Mouse (Mus musculus): ENCODE measurements around the gene Arfip1. TPM values are rescaled to one million over a fixed set of nuclear protein-coding genes. Genes with fewer than 3 reads are reported as not detected.

The Arfip1 gene
- polyA plus RNA-seq, 1 experiment from 2014 or later: 47.2 TPM

DNA sequence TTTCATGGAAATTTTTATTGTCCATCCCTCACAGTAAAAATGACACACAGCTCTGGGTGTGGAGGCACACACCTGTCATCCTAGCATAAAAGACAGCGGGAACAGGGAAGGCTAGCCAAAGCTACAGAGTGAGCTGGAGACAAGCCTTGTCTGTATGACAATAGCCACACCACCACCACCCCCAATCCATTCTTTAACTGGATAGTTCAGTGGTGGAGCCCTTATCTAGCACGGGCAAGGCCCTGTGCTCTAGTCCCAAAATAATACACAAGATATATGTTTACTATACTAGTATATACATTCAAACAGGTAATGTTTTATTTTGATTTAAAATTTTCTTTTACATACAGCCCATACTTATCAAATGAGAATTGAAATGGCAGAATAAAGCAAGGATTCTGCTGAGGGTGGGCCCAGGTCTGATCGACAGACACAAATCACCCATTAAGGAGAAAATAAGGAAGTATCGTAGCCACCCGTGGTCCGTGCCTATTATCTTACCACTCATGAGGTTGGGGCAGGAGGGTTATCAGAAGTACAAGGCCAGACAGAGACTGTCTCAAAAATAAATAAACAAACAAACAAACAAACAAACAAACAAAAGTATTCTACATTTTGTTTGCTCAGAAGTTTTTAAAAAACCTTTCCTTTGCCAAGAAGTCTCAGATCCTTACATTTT, 116.5 kb downstream of the Arfip1 start:
- H3K27me3 ChIP-seq (ENCODE audit: control insufficient read depth, insufficient read depth, low read length): no peaks in the 10 kb centered on the region
- 83% methylated on average over 6 of the region's 6 CpGs for WGBS
- no peak for DNase-seq (ENCODE audit: low spot score)

GRCm38 (mm10) chr3:84461687-84462086, 120.7 kb downstream of the Arfip1 start:
- Histone ChIP-seq H3K36me3 (replicated peaks; ENCODE audit: control insufficient read depth, insufficient read depth, low read depth, low read length) (no peaks in the 10 kb centered on the region), H3K27me3 (ENCODE audit: control insufficient read depth, insufficient read depth, low read length) (no peaks in the 10 kb centered on the region), H3K27ac (replicated peaks; ENCODE audit: low read depth, low read length) (no peak overlapping the region), H3K9ac (replicated peaks; ENCODE audit: low read length) (no peak overlapping the region), H3K4me2 (ENCODE audit: low read depth, low read length) (no peak overlapping the region), H3K4me1 (ENCODE audit: control insufficient read depth, insufficient read depth, low read length) (no peaks in the 10 kb centered on the region; the same call in 1 of the 2 replicates), H3K9me3 (replicated peaks; ENCODE audit: control insufficient read depth, low read length) (no peaks in the 10 kb centered on the region), H3K4me3 (ENCODE audit: low read depth, low read length) (no peak overlapping the region)
- WGBS: 19% methylated on average over 4 of the region's 4 CpGs
- DNase-seq (ENCODE audit: low spot score) (no peak), ATAC-seq (replicated peaks; ENCODE audit: insufficient number of reproducible peaks, low FRiP score, low TSS enrichment, low read depth) (peak; percentile 70)

More for the DNA sequence above, 116.5 kb downstream of the Arfip1 start:
- H3K27ac ChIP-seq (replicated peaks; ENCODE audit: low read depth, low read length): no peak overlapping the region
- H3K36me3 ChIP-seq (replicated peaks; ENCODE audit: control insufficient read depth, insufficient read depth, low read depth, low read length): no peaks in the 10 kb centered on the region
- H3K9me3 ChIP-seq (replicated peaks; ENCODE audit: control insufficient read depth, low read length): no peaks in the 10 kb centered on the region
- no peak overlapping the region for H3K4me3 ChIP-seq (ENCODE audit: low read depth, low read length)
- H3K4me2 ChIP-seq (ENCODE audit: low read depth, low read length): no peak overlapping the region
- H3K9ac ChIP-seq (replicated peaks; ENCODE audit: low read length): no peak overlapping the region
- ATAC-seq (replicated peaks; ENCODE audit: insufficient number of reproducible peaks, low FRiP score, low TSS enrichment, low read depth): no peak
- H3K4me1 ChIP-seq (ENCODE audit: control insufficient read depth, insufficient read depth, low read length): peaks cover 2% of the 10 kb centered on the region; the same call in 1 of the 2 replicates

GRCm38 (mm10) chr3:84460952-84461351, 121.5 kb downstream of the Arfip1 start:
- Histone ChIP-seq H3K27ac (replicated peaks; ENCODE audit: low read depth, low read length) (no peak overlapping the region), H3K4me3 (ENCODE audit: low read depth, low read length) (no peak overlapping the region), H3K9me3 (replicated peaks; ENCODE audit: control insufficient read depth, low read length) (no peaks in the 10 kb centered on the region), H3K9ac (replicated peaks; ENCODE audit: low read length) (no peak overlapping the region), H3K27me3 (ENCODE audit: control insufficient read depth, insufficient read depth, low read length) (no peaks in the 10 kb centered on the region), H3K36me3 (replicated peaks; ENCODE audit: control insufficient read depth, insufficient read depth, low read depth, low read length) (no peaks in the 10 kb centered on the region), H3K4me2 (ENCODE audit: low read depth, low read length) (no peak overlapping the region), H3K4me1 (ENCODE audit: control insufficient read depth, insufficient read depth, low read length) (no peaks in the 10 kb centered on the region; the same call in 1 of the 2 replicates)
- 16% methylated on average over 12 of the region's 12 CpGs for WGBS
- ATAC-seq (replicated peaks; ENCODE audit: insufficient number of reproducible peaks, low FRiP score, low TSS enrichment, low read depth) (0 out of 2 replicates have a peak, but pooled peaks have one; percentile 26), DNase-seq (ENCODE audit: low spot score) (peak; percentile 44)

DNA sequence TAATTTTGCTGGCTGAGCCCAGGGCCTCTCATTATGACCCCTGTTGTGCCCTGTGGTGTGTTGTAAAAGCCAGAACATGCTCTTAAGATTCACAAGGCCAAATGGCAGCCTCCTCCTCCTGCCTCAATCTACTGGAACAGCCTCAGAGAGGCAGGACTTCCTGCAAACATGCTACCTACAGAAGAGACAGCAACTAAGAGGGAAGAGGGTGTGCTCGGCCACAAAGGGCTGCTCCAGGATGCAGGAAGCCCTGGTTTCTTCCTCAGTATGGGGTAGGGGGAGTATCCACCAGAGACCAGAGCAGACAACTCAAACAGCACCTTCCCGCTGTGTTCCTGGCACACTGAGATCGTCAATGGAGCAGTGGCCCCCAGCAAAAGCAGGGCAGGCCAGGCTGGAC, 121.9 kb downstream of the Arfip1 start:
- Histone ChIP-seq H3K36me3 (replicated peaks; ENCODE audit: control insufficient read depth, insufficient read depth, low read depth, low read length) (no peaks in the 10 kb centered on the region), H3K9ac (replicated peaks; ENCODE audit: low read length) (no peak overlapping the region), H3K27ac (replicated peaks; ENCODE audit: low read depth, low read length) (no peak overlapping the region), H3K27me3 (ENCODE audit: control insufficient read depth, insufficient read depth, low read length) (no peaks in the 10 kb centered on the region), H3K9me3 (replicated peaks; ENCODE audit: control insufficient read depth, low read length) (no peaks in the 10 kb centered on the region), H3K4me2 (ENCODE audit: low read depth, low read length) (no peak overlapping the region), H3K4me1 (ENCODE audit: control insufficient read depth, insufficient read depth, low read length) (no peaks in the 10 kb centered on the region; the same call in 1 of the 2 replicates), H3K4me3 (ENCODE audit: low read depth, low read length) (no peak overlapping the region)
- DNase-seq (ENCODE audit: low spot score): no peak
- 16% methylated on average over 3 of the region's 3 CpGs for whole genome bisulfite sequencing
- no peak for ATAC-seq (replicated peaks; ENCODE audit: insufficient number of reproducible peaks, low FRiP score, low TSS enrichment, low read depth)

GRCm38 (mm10) chr3:84455733-84456417, 126.5 kb downstream of the Arfip1 start:
- ATAC-seq (replicated peaks; ENCODE audit: insufficient number of reproducible peaks, low FRiP score, low TSS enrichment, low read depth) (no peak), DNase-seq (ENCODE audit: low spot score) (no peak)
- Histone ChIP-seq H3K27me3 (ENCODE audit: control insufficient read depth, insufficient read depth, low read length) (no peaks in the 10 kb centered on the region), H3K27ac (replicated peaks; ENCODE audit: low read depth, low read length) (no peak overlapping the region), H3K4me1 (ENCODE audit: control insufficient read depth, insufficient read depth, low read length) (no peaks in the 10 kb centered on the region), H3K4me2 (ENCODE audit: low read depth, low read length) (no peak overlapping the region), H3K9ac (replicated peaks; ENCODE audit: low read length) (no peak overlapping the region), H3K9me3 (replicated peaks; ENCODE audit: control insufficient read depth, low read length) (no peaks in the 10 kb centered on the region), H3K4me3 (ENCODE audit: low read depth, low read length) (no peak overlapping the region), H3K36me3 (replicated peaks; ENCODE audit: control insufficient read depth, insufficient read depth, low read depth, low read length) (no peaks in the 10 kb centered on the region)
- 73% methylated on average over 12 of the region's 12 CpGs for WGBS

DNA sequence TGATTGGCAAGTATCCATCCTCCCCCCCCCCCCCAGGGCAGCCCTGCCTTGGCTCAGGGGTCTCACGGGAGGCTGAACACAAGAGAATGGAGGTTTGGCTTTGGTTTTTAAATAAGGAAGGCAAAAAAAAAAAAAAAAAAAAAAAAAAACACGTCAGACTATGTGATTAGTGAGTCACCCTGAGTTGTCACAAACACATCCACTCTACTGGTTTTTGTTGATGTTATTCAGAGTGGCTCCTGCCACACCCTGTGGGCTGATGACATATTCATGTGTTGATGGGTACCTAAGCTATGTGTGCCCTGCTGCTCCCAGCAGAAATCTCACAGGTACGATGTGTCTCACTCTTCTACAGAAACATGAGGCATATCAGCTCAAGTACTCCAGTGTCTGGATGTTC, 131.8 kb downstream of the Arfip1 start:
- Histone ChIP-seq H3K4me1 (ENCODE audit: control insufficient read depth, insufficient read depth, low read length) (no peaks in the 10 kb centered on the region), H3K9me3 (replicated peaks; ENCODE audit: control insufficient read depth, low read length) (no peaks in the 10 kb centered on the region), H3K27ac (replicated peaks; ENCODE audit: low read depth, low read length) (no peak overlapping the region), H3K36me3 (replicated peaks; ENCODE audit: control insufficient read depth, insufficient read depth, low read depth, low read length) (no peaks in the 10 kb centered on the region), H3K9ac (replicated peaks; ENCODE audit: low read length) (no peak overlapping the region), H3K4me2 (ENCODE audit: low read depth, low read length) (no peak overlapping the region), H3K4me3 (ENCODE audit: low read depth, low read length) (no peak overlapping the region), H3K27me3 (ENCODE audit: control insufficient read depth, insufficient read depth, low read length) (no peaks in the 10 kb centered on the region)
- DNase-seq (ENCODE audit: low spot score): no peak
- no peak for ATAC-seq (replicated peaks; ENCODE audit: insufficient number of reproducible peaks, low FRiP score, low TSS enrichment, low read depth)
- 56% methylated on average over 3 of the region's 3 CpGs for WGBS

DNA sequence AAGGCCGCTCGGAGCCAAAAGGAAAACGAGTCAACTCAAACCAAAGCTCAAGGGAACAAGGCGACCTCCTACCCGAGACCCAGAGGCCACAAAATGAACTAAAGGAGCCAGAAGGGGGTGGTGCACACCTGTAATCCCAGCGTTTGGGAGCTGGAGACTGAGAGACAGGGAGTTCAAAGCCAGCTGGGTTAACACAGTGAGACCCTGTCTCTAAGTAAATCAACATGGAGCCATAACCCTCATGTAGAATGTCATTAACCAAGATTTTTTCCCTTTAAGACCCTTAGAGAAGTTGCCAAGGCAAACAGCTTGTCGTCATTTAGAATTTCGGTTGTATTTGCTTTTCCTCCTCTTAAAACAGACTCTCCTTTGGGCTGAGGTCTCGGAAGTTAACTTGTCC, 133.4 kb downstream of the Arfip1 start:
- no peak for ATAC-seq (replicated peaks; ENCODE audit: insufficient number of reproducible peaks, low FRiP score, low TSS enrichment, low read depth)
- no peak for DNase-seq (ENCODE audit: low spot score)
- no peaks in the 10 kb centered on the region for H3K36me3 ChIP-seq (replicated peaks; ENCODE audit: control insufficient read depth, insufficient read depth, low read depth, low read length)
- no peak overlapping the region for H3K27ac ChIP-seq (replicated peaks; ENCODE audit: low read depth, low read length)
- WGBS: 81% methylated on average over 9 of the region's 9 CpGs
- no peaks in the 10 kb centered on the region for H3K9me3 ChIP-seq (replicated peaks; ENCODE audit: control insufficient read depth, low read length)
- H3K27me3 ChIP-seq (ENCODE audit: control insufficient read depth, insufficient read depth, low read length): no peaks in the 10 kb centered on the region
- no peaks in the 10 kb centered on the region for H3K4me1 ChIP-seq (ENCODE audit: control insufficient read depth, insufficient read depth, low read length)
- no peak overlapping the region for H3K4me3 ChIP-seq (ENCODE audit: low read depth, low read length)
- H3K9ac ChIP-seq (replicated peaks; ENCODE audit: low read length): no peak overlapping the region
- no peak overlapping the region for H3K4me2 ChIP-seq (ENCODE audit: low read depth, low read length)

DNA sequence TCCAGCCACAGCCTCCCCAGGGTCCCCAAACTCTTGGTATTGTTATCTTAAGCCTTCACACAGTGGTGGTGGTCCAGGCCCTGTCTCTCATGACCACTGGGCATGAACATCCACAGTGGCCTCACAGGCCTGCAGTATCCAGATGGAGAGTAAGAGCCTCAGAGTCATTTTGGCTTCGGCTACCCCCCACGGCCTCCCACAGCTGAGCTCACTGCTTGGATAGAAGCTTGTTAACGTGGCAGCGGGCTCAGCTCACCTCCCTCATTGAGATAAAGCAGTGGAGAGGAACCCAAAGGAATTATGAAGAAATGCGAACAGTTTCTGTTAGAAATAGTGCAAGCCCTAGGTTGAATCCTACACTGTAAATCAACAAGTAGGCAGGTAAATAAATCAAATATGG, 134.6 kb downstream of the Arfip1 start:
- DNase-seq (ENCODE audit: low spot score) (no peak), ATAC-seq (replicated peaks; ENCODE audit: insufficient number of reproducible peaks, low FRiP score, low TSS enrichment, low read depth) (no peak)
- no peaks in the 10 kb centered on the region for H3K27me3 ChIP-seq (ENCODE audit: control insufficient read depth, insufficient read depth, low read length)
- no peaks in the 10 kb centered on the region for H3K36me3 ChIP-seq (replicated peaks; ENCODE audit: control insufficient read depth, insufficient read depth, low read depth, low read length)
- H3K4me1 ChIP-seq (ENCODE audit: control insufficient read depth, insufficient read depth, low read length): no peaks in the 10 kb centered on the region
- H3K27ac ChIP-seq (replicated peaks; ENCODE audit: low read depth, low read length): no peak overlapping the region
- H3K4me2 ChIP-seq (ENCODE audit: low read depth, low read length): no peak overlapping the region
- H3K4me3 ChIP-seq (ENCODE audit: low read depth, low read length): no peak overlapping the region
- no peaks in the 10 kb centered on the region for H3K9me3 ChIP-seq (replicated peaks; ENCODE audit: control insufficient read depth, low read length)
- H3K9ac ChIP-seq (replicated peaks; ENCODE audit: low read length): no peak overlapping the region
- WGBS: 74% methylated on average over 5 of the region's 5 CpGs

All from embryonic facial prominence, embryonic 11.5 days (tissue).